Mouse (Mus musculus) heart, embryonic 14.5 days (tissue): ENCODE measurements around the gene Gm21095. TPM values are rescaled to one million over a fixed set of nuclear protein-coding genes. Genes with fewer than 3 reads are reported as not detected.
"Not testable (repeated sequence)": the region's sequence is repeated elsewhere in the genome, so short reads cannot be mapped to it uniquely, and the experiment has no call there.

Experiments
- ATAC-seq: fragments of 200-750 bp; cut with Nextera tagmentation; 2 replicates; pipeline ENCODE4 v1.8.0; 2017; ENCODE audit warnings: low read depth, moderate TSS enrichment; ENCODE audit not compliant: insufficient number of reproducible peaks, insufficient read depth, low FRiP score
- H3K27ac ChIP-seq, 2 experiments: fragments of 200-500 bp in 1 of 2; fragments of 300-500 bp in 1 of 2; sonication (generic) in 1 of 2; replicated peaks in 1 of 2; 2 replicates each; pipeline ENCODE4 v1.5.1; 2012 to 2014; ENCODE audit warnings: low read depth in 2 of 2, low read length in 2 of 2, control low read depth in 1 of 2, mild to moderate bottlenecking in 1 of 2, mixed read lengths in 1 of 2; ENCODE audit not compliant: control insufficient read depth in 1 of 2, insufficient read depth in 1 of 2
- H3K27me3 ChIP-seq: fragments of 300-500 bp; sonication (generic); 2 replicates; pipeline ENCODE4 v1.6.1; 2014; ENCODE audit warnings: mild to moderate bottlenecking, low read length, control low read depth; ENCODE audit not compliant: control insufficient read depth, insufficient read depth
- H3K36me3 ChIP-seq: fragments of 300-500 bp; sonication (generic); 2 replicates; pipeline ENCODE4 v1.6.1; 2014; ENCODE audit warnings: mild to moderate bottlenecking, control low read depth, low read length, mixed read lengths; ENCODE audit not compliant: control insufficient read depth, insufficient read depth
- H3K4me1 ChIP-seq, 2 experiments: fragments of 200-500 bp in 1 of 2; fragments of 300-500 bp in 1 of 2; sonication (generic) in 1 of 2; 2 replicates each; pipeline ENCODE4 v1.6.1; 2012 to 2014; ENCODE audit warnings: low read length in 2 of 2, control low read depth in 1 of 2, mixed read lengths in 1 of 2; ENCODE audit not compliant: control insufficient read depth in 2 of 2, insufficient read depth in 2 of 2
- H3K4me2 ChIP-seq: fragments of 300-500 bp; sonication (generic); 2 replicates; pipeline ENCODE4 v1.6.1; 2014; ENCODE audit warnings: mild to moderate bottlenecking, low read length
- H3K4me3 ChIP-seq, 2 experiments: fragments of 200-500 bp in 1 of 2; fragments of 300-500 bp in 1 of 2; sonication (generic) in 1 of 2; 2 replicates each; pipeline ENCODE4 v1.5.1; 2012 to 2014; ENCODE audit warnings: low read length in 2 of 2, mild to moderate bottlenecking in 2 of 2, control low read depth in 1 of 2, low read depth in 1 of 2, moderate library complexity in 1 of 2; ENCODE audit not compliant: control insufficient read depth in 1 of 2, insufficient read depth in 1 of 2
- H3K9ac ChIP-seq: fragments of 300-500 bp; sonication (generic); 2 replicates; pipeline ENCODE4 v1.6.1; 2014; ENCODE audit warnings: mild to moderate bottlenecking, low read length
- H3K9me3 ChIP-seq: fragments of 300-500 bp; sonication (generic); 2 replicates; pipeline ENCODE4 v1.6.1; 2016; ENCODE audit warnings: low read length, control low read depth; ENCODE audit not compliant: control insufficient read depth
- WGBS: fragments of 180-500 bp; shearing (Covaris S2); extraction: QIAGEN DNeasy Blood & Tissue Kit; methylation state at CpG from one replicate; pipeline ENCODE4 v1.1.7; 2014; 5-methylcytosine and 5-hydroxymethylcytosine counted together
- polyA plus RNA-seq: library from polyadenylated mRNA; unstranded; fragments of >200 nt; fragmentation: Nextera tagmentation; extraction: Ambion mirVana; gene quantifications from 2 replicates; pipeline ENCODE4 v1.2.1, GENCODE M21; 2014

Gm21095 gene
- not detected in 2 replicates for polyA plus RNA-seq

GRCm38 (mm10) chrY:84096979-84097378 is at the start of gene Gm21095:
Gm21095 (plus strand) TSS chrY:84097279.
- not testable (repeated sequence) for H3K4me2 ChIP-seq, H3K9me3 ChIP-seq, ATAC-seq, H3K4me1 ChIP-seq, H3K4me3 ChIP-seq, H3K27ac ChIP-seq, H3K36me3 ChIP-seq, H3K9ac ChIP-seq, H3K27me3 ChIP-seq
- no CpG with 5 or more reads among the region's 6 CpGs for WGBS
